Mouse (Mus musculus) cortical plate, adult 2 months (tissue): ENCODE data around the gene Cntn6.

Experiments
- CTCF ChIP-seq: fragments of 200-500 bp; IDR thresholded peaks from 2 replicates; pipeline ENCODE4 v1.5.1; 2011; ENCODE audit warnings: mild to moderate bottlenecking, control low read depth, low read length; ENCODE audit not compliant: insufficient read depth; ENCODE audit errors: extremely low read depth
- POLR2A ChIP-seq: fragments of 200-500 bp; IDR thresholded peaks from 2 replicates; pipeline ENCODE4 v1.6.1; 2011; ENCODE audit warnings: mild to moderate bottlenecking, low read length, control low read depth; ENCODE audit not compliant: insufficient read depth; ENCODE audit errors: extremely low read depth

GRCm38 (mm10) chr6:104492490-104493431 is at the start of gene Cntn6:
- TF ChIP-seq POLR2A: no peak
- no peak for TF ChIP-seq CTCF
